Mouse (Mus musculus): ENCODE measurements around the gene Efna5.

Gene Efna5

DNA sequence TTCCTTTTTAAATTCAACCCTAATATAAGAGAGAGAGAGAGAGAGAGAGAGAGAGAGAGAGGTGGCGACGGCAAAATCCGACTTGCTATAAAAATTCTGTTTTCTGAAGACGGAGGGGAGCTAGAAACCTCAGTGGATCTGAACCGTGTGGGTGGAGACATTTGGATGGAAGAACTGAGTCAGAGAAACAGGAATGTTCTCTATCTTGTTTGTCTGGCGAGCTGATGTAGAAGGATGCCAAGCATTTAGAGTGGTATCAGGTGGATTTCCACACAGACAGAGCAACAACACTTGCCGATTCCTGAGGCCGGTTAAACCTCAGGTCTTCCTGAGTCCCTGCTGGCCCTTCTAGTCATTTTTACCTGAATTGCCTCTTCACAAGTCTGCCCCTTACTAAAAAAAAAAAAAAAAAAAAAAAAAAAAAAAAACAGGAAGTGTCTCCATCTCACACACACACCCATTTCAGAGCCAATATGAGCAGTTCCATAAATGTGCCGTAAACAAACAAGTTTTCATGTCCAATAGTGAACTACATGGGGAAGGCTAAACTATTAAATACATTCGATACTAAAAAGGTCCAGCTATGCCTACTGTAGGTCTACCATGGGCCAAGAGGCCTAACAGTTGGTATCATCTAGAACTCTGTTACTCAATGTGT, 231.7 kb downstream of the Efna5 start:
- no peak for DNase-seq

DNA sequence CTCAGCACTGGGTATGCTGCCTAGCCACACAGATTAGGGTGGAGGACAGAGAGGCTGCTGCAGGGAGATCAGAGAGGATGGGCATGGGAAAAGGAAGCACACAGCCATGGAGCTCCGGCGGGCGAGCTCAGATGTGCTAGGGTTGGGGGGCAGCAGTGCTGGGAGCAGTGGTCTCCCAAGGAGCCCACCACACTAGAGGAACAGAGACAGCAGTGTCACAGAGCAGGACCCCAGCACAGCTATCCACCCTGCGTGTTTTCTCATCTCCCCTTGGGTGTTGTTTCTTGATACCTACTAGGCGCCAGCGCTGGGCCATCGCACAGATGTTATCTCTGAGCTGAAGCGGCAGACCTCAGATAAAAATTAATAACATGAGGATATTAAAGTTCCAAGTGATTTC, 234.3 kb downstream of the Efna5 start:
- no peak for DNase-seq

- DNase-seq = no peak
Observed at GRCm38 (mm10) chr17:62642447-62643145, 238.5 kb downstream of the Efna5 start.

GRCm38 (mm10) chr17:62640654-62641053, 240.5 kb downstream of the Efna5 start:
- no peak for DNase-seq

DNA sequence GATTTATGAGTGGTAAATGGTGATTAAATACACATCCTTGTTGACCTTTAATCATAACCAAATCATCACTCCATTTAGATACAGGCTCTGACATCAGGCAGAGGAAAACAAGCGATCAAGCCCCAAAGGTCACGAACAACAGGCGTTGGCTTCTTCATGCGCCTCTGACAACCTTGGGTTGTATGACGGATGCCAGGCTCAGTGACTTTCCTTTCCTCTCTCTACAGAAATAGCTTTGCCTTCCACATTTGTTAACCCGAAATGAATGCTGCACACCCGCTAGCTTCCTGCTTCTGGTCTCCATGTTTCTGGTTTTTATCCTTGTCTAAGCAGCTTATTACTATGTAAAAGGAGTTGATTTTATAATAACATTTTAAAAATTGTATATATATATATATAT, 244.2 kb downstream of the Efna5 start:
- no peak for DNase-seq

GRCm38 (mm10) chr17:62634937-62635336, 246.2 kb downstream of the Efna5 start:
- no peak for DNase-seq

GRCm38 (mm10) chr17:62628474-62628873, 252.6 kb downstream of the Efna5 start:
- DNase-seq = no peak

GRCm38 (mm10) chr17:62627508-62627907, 253.6 kb downstream of the Efna5 start:
- DNase-seq = no peak

- DNase-seq = no peak
Observed at GRCm38 (mm10) chr17:62625646-62626020, 255.5 kb downstream of the Efna5 start.

- DNase-seq = no peak
Observed at GRCm38 (mm10) chr17:62624804-62625645, 256.1 kb downstream of the Efna5 start.

- no peak for DNase-seq
Observed at GRCm38 (mm10) chr17:62623224-62623623, 257.9 kb downstream of the Efna5 start.

DNA sequence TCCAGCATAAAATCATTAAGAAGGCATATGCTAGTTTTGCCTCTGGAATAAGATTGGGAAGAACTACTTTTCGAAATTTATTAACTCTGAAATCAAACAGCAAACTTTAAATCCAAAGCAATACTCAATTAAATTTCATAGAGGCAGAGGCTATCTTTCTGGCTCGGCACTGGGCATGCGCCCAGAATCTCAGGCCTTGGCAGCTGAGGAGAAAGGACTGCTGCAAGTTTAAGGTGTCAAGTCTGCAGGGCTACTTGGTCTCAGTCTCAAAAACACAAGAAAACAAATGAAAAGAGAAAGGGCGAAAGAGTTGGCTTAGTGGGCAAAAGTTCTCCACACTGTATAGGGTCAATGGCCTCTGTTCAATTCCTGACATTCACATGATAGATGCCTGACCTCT, 258.6 kb downstream of the Efna5 start:
- DNase-seq = no peak

GRCm38 (mm10) chr17:62615159-62615558, 266.0 kb downstream of the Efna5 start:
- DNase-seq = no peak

DNA sequence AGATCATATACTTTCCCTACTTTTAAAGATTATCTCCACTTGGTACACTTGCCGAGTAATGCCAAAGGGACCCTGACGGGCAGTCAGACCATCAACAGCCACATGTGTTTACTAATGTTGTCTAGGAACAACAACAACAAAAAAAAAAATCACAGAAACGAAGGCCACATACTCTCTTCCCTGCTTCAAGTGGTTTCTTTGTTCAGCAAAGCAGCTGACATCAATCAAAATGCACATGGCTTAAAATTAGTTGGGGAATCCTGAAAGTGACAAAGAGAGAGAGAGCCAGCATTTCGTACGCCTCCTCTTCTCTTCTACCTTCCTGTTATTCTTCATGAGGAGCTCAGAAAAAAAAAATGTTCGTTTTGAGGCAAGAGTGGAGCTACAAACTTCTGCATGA, 266.4 kb downstream of the Efna5 start:
- no peak for DNase-seq

GRCm38 (mm10) chr17:62614237-62614636, 266.9 kb downstream of the Efna5 start:
- DNase-seq = no peak

DNA sequence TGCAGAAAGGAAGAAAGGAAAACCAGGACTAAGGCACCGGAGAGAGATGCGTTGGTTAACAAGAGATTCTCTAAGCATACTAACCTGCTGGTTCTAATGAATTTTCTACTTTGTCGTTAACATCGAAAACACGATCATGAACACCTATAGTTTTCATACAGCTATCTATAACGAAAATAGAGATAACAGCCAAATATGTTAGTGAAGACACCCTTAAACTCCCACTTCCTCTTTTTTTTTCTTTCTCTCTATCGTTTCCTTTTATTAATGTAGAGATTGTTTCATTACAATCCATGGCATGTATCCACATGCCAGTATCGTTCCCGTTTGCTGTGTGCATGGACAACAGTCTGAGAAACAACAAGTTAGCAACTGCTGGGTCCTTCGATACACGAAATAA, 267.9 kb downstream of the Efna5 start:
- no peak for DNase-seq

DNA sequence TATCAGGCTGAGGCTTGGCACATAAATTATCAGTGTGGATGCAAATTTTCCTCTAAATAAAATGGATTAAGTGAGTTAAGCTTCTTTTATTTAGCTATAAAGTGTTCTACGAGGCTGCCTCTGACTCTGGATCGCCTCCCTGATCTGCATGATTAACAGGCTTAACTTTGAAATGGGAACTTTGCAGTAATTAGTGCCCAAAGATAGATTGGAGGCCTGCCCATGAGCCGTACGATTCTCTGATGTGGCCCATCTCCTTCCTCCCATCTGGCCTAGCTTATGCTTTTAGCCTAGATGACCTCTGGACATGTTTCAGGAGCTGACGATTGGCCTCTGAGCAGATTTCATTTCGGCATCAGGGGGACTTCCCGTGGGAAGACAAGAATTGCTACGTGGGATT, 273.0 kb downstream of the Efna5 start:
- no peak for DNase-seq

GRCm38 (mm10) chr17:62607304-62607914, 273.7 kb downstream of the Efna5 start:
- DNase-seq = no peak

- DNase-seq = no peak
Observed at GRCm38 (mm10) chr17:62606681-62607080, 274.4 kb downstream of the Efna5 start.

GRCm38 (mm10) chr17:62604309-62604708, 276.8 kb downstream of the Efna5 start:
- no peak for DNase-seq

- DNase-seq = no peak
Observed at GRCm38 (mm10) chr17:62603604-62604003, 277.5 kb downstream of the Efna5 start.

- DNase-seq = no peak
Observed at GRCm38 (mm10) chr17:62598716-62599490, 282.2 kb downstream of the Efna5 start.

All from thymus, postnatal 25 days (tissue).